Mouse (Mus musculus) thymus, postnatal 0 days (tissue): ENCODE data around the gene Iqgap1. TPM values are rescaled to one million over a fixed set of nuclear protein-coding genes. Genes with fewer than 3 reads are reported as not detected.
A peak's percentile ranks its signal among the peaks of the same experiment; 100 is the strongest.

Experiments used
- DNase-seq: peaks from one replicate; pipeline ENCODE4 v3.0.0-alpha.2; 2015; ENCODE audit warnings: low spot score
- polyA plus RNA-seq: library from polyadenylated mRNA; unstranded; fragments of >200 nt; fragmentation: Nextera tagmentation; extraction: Ambion mirVana; gene quantifications from 2 replicates; pipeline ENCODE4 v1.2.1, GENCODE M21; 2015

Iqgap1 gene
- polyA plus RNA-seq, 1 experiment from 2014 or later = 104 TPM

- DNase-seq = no peak
These were observed 19.4 kb downstream of the Iqgap1 start for GRCm38 (mm10) chr7:80806331-80806730.

- DNase-seq = peak; percentile 98
These were observed 22.5 kb downstream of the Iqgap1 start for GRCm38 (mm10) chr7:80803173-80803872.

GRCm38 (mm10) chr7:80802412-80803160, 23.2 kb downstream of the Iqgap1 start:
- no peak for DNase-seq

- peak; percentile 74 for DNase-seq
These were observed 26.5 kb downstream of the Iqgap1 start for GRCm38 (mm10) chr7:80799307-80799706.

- no peak for DNase-seq
These were observed 28.8 kb downstream of the Iqgap1 start for GRCm38 (mm10) chr7:80796805-80797567.

- DNase-seq = no peak
These were observed 29.5 kb downstream of the Iqgap1 start for GRCm38 (mm10) chr7:80796258-80796657.

- no peak for DNase-seq
These were observed 36.2 kb downstream of the Iqgap1 start for GRCm38 (mm10) chr7:80789534-80789933.

- DNase-seq = no peak
These were observed 36.7 kb downstream of the Iqgap1 start for GRCm38 (mm10) chr7:80789061-80789460.

- DNase-seq = no peak
These were observed 37.8 kb downstream of the Iqgap1 start for GRCm38 (mm10) chr7:80788002-80788401.

GRCm38 (mm10) chr7:80786746-80787145, 39.0 kb downstream of the Iqgap1 start:
- no peak for DNase-seq

- DNase-seq = no peak
These were observed 41.9 kb downstream of the Iqgap1 start for GRCm38 (mm10) chr7:80783841-80784240.

- peak; percentile 82 for DNase-seq
These were observed 43.3 kb downstream of the Iqgap1 start for GRCm38 (mm10) chr7:80782155-80783109.

GRCm38 (mm10) chr7:80781444-80782120, 44.2 kb downstream of the Iqgap1 start:
- no peak for DNase-seq

- peak; percentile 75 for DNase-seq
These were observed 46.7 kb downstream of the Iqgap1 start for GRCm38 (mm10) chr7:80778958-80779669.

GRCm38 (mm10) chr7:80778376-80778775, 47.4 kb downstream of the Iqgap1 start:
- DNase-seq = no peak

GRCm38 (mm10) chr7:80777151-80777550, 48.6 kb downstream of the Iqgap1 start:
- no peak for DNase-seq

GRCm38 (mm10) chr7:80776090-80776489, 49.7 kb downstream of the Iqgap1 start:
- DNase-seq = no peak

GRCm38 (mm10) chr7:80775448-80775904, 50.3 kb downstream of the Iqgap1 start:
- DNase-seq = no peak
